Mouse (Mus musculus): ENCODE data around the gene Rsl24d1. TPM values are rescaled to one million over a fixed set of nuclear protein-coding genes. Genes with fewer than 3 reads are reported as not detected.
"Not testable (repeated sequence)": the region's sequence is repeated elsewhere in the genome, so short reads cannot be mapped to it uniquely, and the experiment has no call there.

The Rsl24d1 gene
- polyA plus RNA-seq, 1 experiment from 2014 or later: 83.9 TPM

- Histone ChIP-seq H3K4me1 (peaks cover 9% of the 10 kb centered on the region), H3K36me3 (no peaks in the 10 kb centered on the region), H3K4me2 (peak within 1 kb of the TSS; percentile 90), H3K4me3 (peak within 1 kb of the TSS; percentile 54), H3K9me3 (no peaks in the 10 kb centered on the region), H3K9ac (peak within 1 kb of the TSS; percentile 79), H3K27ac (replicated peaks) (no peak within 1 kb of the TSS), H3K27me3 (replicated peaks) (peaks cover 59% of the 10 kb centered on the region)
- WGBS: 89% methylated on average over 4 of the region's 4 CpGs
- ATAC-seq (ENCODE audit: extremely low read depth, insufficient number of reproducible peaks, low FRiP score, low TSS enrichment): no peak
Observed at GRCm38 (mm10) chr9:73102181-73102580, 11.0 kb upstream of the Rsl24d1 start, which contains the start of gene Gm20509. TSS of gene Gm20509 (plus strand) at chr9:73102470.

- Histone ChIP-seq H3K4me1 (peaks cover 9% of the 10 kb centered on the region), H3K4me3 (peak overlapping the region; percentile 54), H3K9ac (peak overlapping the region; percentile 79), H3K4me2 (peak overlapping the region; percentile 90), H3K27me3 (replicated peaks) (peaks cover 62% of the 10 kb centered on the region), H3K27ac (replicated peaks) (no peak overlapping the region), H3K9me3 (no peaks in the 10 kb centered on the region), H3K36me3 (no peaks in the 10 kb centered on the region)
- WGBS: 4% methylated on average over 60 of the region's 60 CpGs
- no peak for ATAC-seq (ENCODE audit: extremely low read depth, insufficient number of reproducible peaks, low FRiP score, low TSS enrichment)
Observed at GRCm38 (mm10) chr9:73103159-73103879, 9.9 kb upstream of the Rsl24d1 start.

GRCm38 (mm10) chr9:73103880-73104198 is 9.4 kb upstream of the Rsl24d1 start:
- 30% methylated on average over 5 of the region's 5 CpGs for WGBS
- H3K9me3 ChIP-seq: no peaks in the 10 kb centered on the region
- H3K4me2 ChIP-seq: peak overlapping the region; percentile 90
- peaks cover 62% of the 10 kb centered on the region for H3K27me3 ChIP-seq (replicated peaks)
- no peak for ATAC-seq (ENCODE audit: extremely low read depth, insufficient number of reproducible peaks, low FRiP score, low TSS enrichment)
- peak overlapping the region; percentile 79 for H3K9ac ChIP-seq
- H3K4me1 ChIP-seq: peaks cover 9% of the 10 kb centered on the region
- no peak overlapping the region for H3K27ac ChIP-seq (replicated peaks)
- H3K36me3 ChIP-seq: no peaks in the 10 kb centered on the region
- H3K4me3 ChIP-seq: peak overlapping the region; percentile 54

GRCm38 (mm10) chr9:73105141-73105540 is 8.1 kb upstream of the Rsl24d1 start:
- H3K27me3 ChIP-seq (replicated peaks): peaks cover 62% of the 10 kb centered on the region
- ATAC-seq (ENCODE audit: extremely low read depth, insufficient number of reproducible peaks, low FRiP score, low TSS enrichment): no peak
- 53% methylated on average over 1 of the region's 1 CpGs for WGBS

GRCm38 (mm10) chr9:73105771-73106170 is 7.5 kb upstream of the Rsl24d1 start:
- Histone ChIP-seq H3K9me3 (no peaks in the 10 kb centered on the region), H3K27me3 (replicated peaks) (peaks cover 62% of the 10 kb centered on the region), H3K4me2 (no peak overlapping the region)

More at GRCm38 (mm10) chr9:73105141-73105540, 8.1 kb upstream of the Rsl24d1 start:
- Histone ChIP-seq H3K36me3 (no peaks in the 10 kb centered on the region), H3K27ac (replicated peaks) (no peak overlapping the region), H3K4me2 (no peak overlapping the region), H3K4me1 (peaks cover 9% of the 10 kb centered on the region), H3K4me3 (no peak overlapping the region), H3K9ac (no peak overlapping the region), H3K9me3 (no peaks in the 10 kb centered on the region)

GRCm38 (mm10) chr9:73116704-73117103 is 3.5 kb downstream of the Rsl24d1 start:
- peaks cover 13% of the 10 kb centered on the region for H3K4me1 ChIP-seq
- H3K9ac ChIP-seq; H3K27me3 ChIP-seq (replicated peaks); H3K4me2 ChIP-seq; H3K4me3 ChIP-seq; H3K27ac ChIP-seq (replicated peaks); ATAC-seq (ENCODE audit: extremely low read depth, insufficient number of reproducible peaks, low FRiP score, low TSS enrichment); H3K9me3 ChIP-seq: not testable (repeated sequence)
- peaks cover 65% of the 10 kb centered on the region for H3K36me3 ChIP-seq
- WGBS: 96% methylated on average over 5 of the region's 6 CpGs

More at GRCm38 (mm10) chr9:73105771-73106170, 7.5 kb upstream of the Rsl24d1 start:
- Histone ChIP-seq H3K4me1 (peaks cover 9% of the 10 kb centered on the region), H3K27ac (replicated peaks) (no peak overlapping the region), H3K9ac (no peak overlapping the region), H3K4me3 (no peak overlapping the region), H3K36me3 (no peaks in the 10 kb centered on the region)
- no peak for ATAC-seq (ENCODE audit: extremely low read depth, insufficient number of reproducible peaks, low FRiP score, low TSS enrichment)

- Histone ChIP-seq H3K4me2 (no peak overlapping the region), H3K9ac (no peak overlapping the region), H3K27me3 (replicated peaks) (no peaks in the 10 kb centered on the region), H3K4me1 (peaks cover 8% of the 10 kb centered on the region), H3K9me3 (no peaks in the 10 kb centered on the region), H3K36me3 (peaks cover 78% of the 10 kb centered on the region), H3K27ac (replicated peaks) (no peak overlapping the region), H3K4me3 (no peak overlapping the region)
- no peak for ATAC-seq (ENCODE audit: extremely low read depth, insufficient number of reproducible peaks, low FRiP score, low TSS enrichment)
- WGBS: 82% methylated on average over 4 of the region's 4 CpGs
Observed at GRCm38 (mm10) chr9:73118012-73118411, 4.8 kb downstream of the Rsl24d1 start.

GRCm38 (mm10) chr9:73121735-73122134 is 8.5 kb downstream of the Rsl24d1 start:
- Histone ChIP-seq H3K4me2 (no peak overlapping the region), H3K9ac (no peak overlapping the region), H3K36me3 (peaks cover 94% of the 10 kb centered on the region), H3K27ac (replicated peaks) (no peak overlapping the region), H3K4me3 (no peak overlapping the region), H3K4me1 (no peaks in the 10 kb centered on the region), H3K27me3 (replicated peaks) (no peaks in the 10 kb centered on the region), H3K9me3 (no peaks in the 10 kb centered on the region)
- WGBS: 69% methylated on average over 8 of the region's 8 CpGs
- ATAC-seq (ENCODE audit: extremely low read depth, insufficient number of reproducible peaks, low FRiP score, low TSS enrichment): no peak

GRCm38 (mm10) chr9:73125043-73125570 is 11.9 kb downstream of the Rsl24d1 start:
- Histone ChIP-seq H3K27me3 (replicated peaks) (no peaks in the 10 kb centered on the region), H3K27ac (replicated peaks) (no peak overlapping the region), H3K4me2 (no peak overlapping the region), H3K9me3 (no peaks in the 10 kb centered on the region), H3K9ac (no peak overlapping the region), H3K36me3 (peaks cover 98% of the 10 kb centered on the region), H3K4me3 (no peak overlapping the region), H3K4me1 (no peaks in the 10 kb centered on the region)
- ATAC-seq (ENCODE audit: extremely low read depth, insufficient number of reproducible peaks, low FRiP score, low TSS enrichment): no peak
- WGBS: 87% methylated on average over 8 of the region's 8 CpGs

- no peak overlapping the region for H3K9ac ChIP-seq
- WGBS: 83% methylated on average over 2 of the region's 2 CpGs
- ATAC-seq (ENCODE audit: extremely low read depth, insufficient number of reproducible peaks, low FRiP score, low TSS enrichment): no peak
- H3K36me3 ChIP-seq: peaks cover 82% of the 10 kb centered on the region
- H3K27me3 ChIP-seq (replicated peaks): no peaks in the 10 kb centered on the region
- no peak overlapping the region for H3K4me3 ChIP-seq
- no peaks in the 10 kb centered on the region for H3K4me1 ChIP-seq
- H3K4me2 ChIP-seq: no peak overlapping the region
- H3K9me3 ChIP-seq: no peaks in the 10 kb centered on the region
- no peak overlapping the region for H3K27ac ChIP-seq (replicated peaks)
Observed at GRCm38 (mm10) chr9:73127457-73127856, 14.2 kb downstream of the Rsl24d1 start.

GRCm38 (mm10) chr9:73129875-73130274 is 16.6 kb downstream of the Rsl24d1 start:
- peaks cover 59% of the 10 kb centered on the region for H3K36me3 ChIP-seq
- no peak for ATAC-seq (ENCODE audit: extremely low read depth, insufficient number of reproducible peaks, low FRiP score, low TSS enrichment)

GRCm38 (mm10) chr9:73130529-73130928 is 17.3 kb downstream of the Rsl24d1 start:
- H3K27me3 ChIP-seq (replicated peaks): no peaks in the 10 kb centered on the region
- no peak for ATAC-seq (ENCODE audit: extremely low read depth, insufficient number of reproducible peaks, low FRiP score, low TSS enrichment)
- H3K4me1 ChIP-seq: no peaks in the 10 kb centered on the region
- no peak overlapping the region for H3K9ac ChIP-seq
- no peak overlapping the region for H3K4me2 ChIP-seq
- H3K4me3 ChIP-seq: no peak overlapping the region
- H3K9me3 ChIP-seq: no peaks in the 10 kb centered on the region
- no peak overlapping the region for H3K27ac ChIP-seq (replicated peaks)
- 87% methylated on average over 4 of the region's 4 CpGs for WGBS
- H3K36me3 ChIP-seq: peaks cover 52% of the 10 kb centered on the region

More at GRCm38 (mm10) chr9:73129875-73130274, 16.6 kb downstream of the Rsl24d1 start:
- H3K27me3 ChIP-seq (replicated peaks): no peaks in the 10 kb centered on the region
- no peak overlapping the region for H3K9ac ChIP-seq
- no peaks in the 10 kb centered on the region for H3K9me3 ChIP-seq
- no peak overlapping the region for H3K4me2 ChIP-seq
- WGBS: 71% methylated on average over 8 of the region's 8 CpGs
- no peaks in the 10 kb centered on the region for H3K4me1 ChIP-seq
- no peak overlapping the region for H3K4me3 ChIP-seq
- H3K27ac ChIP-seq (replicated peaks): no peak overlapping the region
